Mouse (Mus musculus) heart, postnatal 25 days (tissue): ENCODE results near the gene Eif4e. TPM values are rescaled to one million over a fixed set of nuclear protein-coding genes. Genes with fewer than 3 reads are reported as not detected.
A peak's percentile ranks its signal among the peaks of the same experiment; 100 is the strongest.

Experiments
- DNase-seq: peaks from one replicate; pipeline ENCODE4 v3.0.0; 2022; ENCODE audit warnings: low spot score
- intact Hi-C: fragments of 180-260 bp; cut with DNase I; formaldehyde crosslinking; loops from one replicate; pipeline ENCODE4 v1.15.1; 2025
- total RNA-seq, 2 experiments: library from RNA; stranded (reverse); gene quantifications; 2 replicates each; pipeline ENCODE4 v1.2.3; 2021

Gene Eif4e
- total RNA-seq, 2 experiments from 2014 or later = 171 to 172 TPM

DNA sequence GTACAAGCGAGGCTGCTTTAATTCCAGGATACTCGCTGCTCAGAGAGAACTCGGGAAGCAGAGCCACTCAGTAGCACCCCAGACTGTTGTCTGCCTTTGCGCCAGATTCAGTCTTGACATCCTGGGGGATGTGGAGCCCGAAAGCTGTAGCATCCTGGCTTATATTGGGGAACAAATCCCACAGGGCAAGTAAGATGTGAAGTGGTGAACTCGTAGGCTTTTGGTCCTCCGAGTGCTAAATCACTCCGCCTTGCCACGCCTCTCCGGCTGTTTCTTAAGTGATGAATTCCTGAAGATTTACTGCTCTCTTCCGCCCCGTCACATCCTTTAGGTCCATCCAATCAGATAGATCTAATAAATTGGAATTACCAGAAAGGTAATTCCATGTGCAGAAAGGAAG lies 12.7 kb upstream of the Eif4e start:
- intact Hi-C loops = loop anchor here (5.0 kb wide), 1 partner anchor 104 kb away; no protein-coding TSS in a partner anchor
- no peak for DNase-seq

DNA sequence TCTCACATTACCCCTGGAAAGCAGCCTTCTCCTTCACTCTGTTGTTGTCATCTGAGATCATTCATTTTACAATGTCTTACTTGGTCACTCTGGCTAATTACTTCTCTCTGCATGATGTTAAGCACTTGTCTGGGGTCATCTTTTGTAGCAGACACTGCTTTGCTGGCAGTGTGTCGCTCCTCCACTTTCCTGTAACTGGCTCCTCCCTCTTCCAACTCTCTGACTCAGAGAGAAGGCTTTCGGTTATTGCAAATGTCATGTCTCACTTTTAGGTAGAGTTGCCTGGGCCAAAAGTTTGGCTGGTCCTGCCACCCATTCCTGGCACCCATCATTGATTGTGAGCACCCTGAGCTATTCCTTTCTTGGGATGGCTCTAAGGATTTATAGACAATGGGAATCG lies 11.2 kb upstream of the Eif4e start:
- no peak for DNase-seq
- intact Hi-C loops = loop anchor here (5.0 kb wide), 1 partner anchor 103 kb away; no protein-coding TSS in a partner anchor

DNA sequence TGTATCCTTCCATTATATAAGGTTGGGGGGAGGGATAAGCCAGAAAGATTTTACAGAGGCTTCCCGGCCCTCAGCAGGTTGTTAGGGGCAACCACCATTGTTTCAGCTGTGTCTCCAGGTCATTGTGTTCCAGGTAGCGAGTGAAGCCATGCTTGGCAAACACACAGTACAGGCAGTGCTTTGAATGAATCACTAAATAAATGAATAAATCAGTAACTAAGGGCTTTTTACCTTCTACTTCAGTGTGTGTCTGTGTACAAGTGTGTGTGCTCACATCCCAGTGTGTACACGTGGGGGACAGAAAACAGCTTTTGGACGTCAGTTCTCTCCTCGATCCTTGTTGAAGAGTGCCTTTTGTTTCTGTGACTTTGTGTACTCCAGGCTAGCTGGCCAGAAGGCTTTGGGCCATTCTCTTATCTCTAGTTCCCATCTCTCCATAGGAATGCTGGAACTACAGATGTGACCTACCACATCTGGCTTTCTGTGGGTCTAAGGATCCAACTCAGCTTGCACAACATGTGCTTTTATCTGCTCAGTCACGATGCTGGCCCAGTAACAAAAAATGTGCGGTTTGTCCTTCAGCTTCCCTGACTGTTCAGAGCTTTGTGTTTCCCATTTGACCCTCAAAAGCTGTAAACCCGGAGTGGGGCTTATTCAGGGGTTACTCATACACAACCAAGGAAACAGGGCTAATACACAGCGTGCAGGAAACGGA lies 10.2 kb upstream of the Eif4e start:
- DNase-seq = no peak
- intact Hi-C loops = no loop called here

DNA sequence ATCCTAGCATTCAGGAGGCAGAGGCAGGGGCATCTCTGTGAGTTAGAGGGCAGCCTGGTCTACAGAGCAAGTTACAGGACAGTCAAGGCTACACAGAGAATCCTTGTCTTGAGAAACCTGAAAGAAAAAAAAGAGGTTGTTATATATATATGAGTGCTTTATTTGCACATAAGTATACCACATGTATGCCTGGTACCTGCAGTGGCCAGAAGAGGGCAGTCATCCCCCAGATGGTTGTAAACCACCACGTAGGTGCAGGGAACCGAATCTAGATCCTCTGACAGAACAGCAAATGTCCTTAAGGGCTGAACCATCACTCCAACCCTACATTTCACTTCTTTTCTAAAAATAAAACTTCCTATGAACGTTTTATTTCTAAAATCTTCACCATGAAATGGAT lies 8.1 kb upstream of the Eif4e start:
- intact Hi-C loops = no loop called here
- no peak for DNase-seq

DNA sequence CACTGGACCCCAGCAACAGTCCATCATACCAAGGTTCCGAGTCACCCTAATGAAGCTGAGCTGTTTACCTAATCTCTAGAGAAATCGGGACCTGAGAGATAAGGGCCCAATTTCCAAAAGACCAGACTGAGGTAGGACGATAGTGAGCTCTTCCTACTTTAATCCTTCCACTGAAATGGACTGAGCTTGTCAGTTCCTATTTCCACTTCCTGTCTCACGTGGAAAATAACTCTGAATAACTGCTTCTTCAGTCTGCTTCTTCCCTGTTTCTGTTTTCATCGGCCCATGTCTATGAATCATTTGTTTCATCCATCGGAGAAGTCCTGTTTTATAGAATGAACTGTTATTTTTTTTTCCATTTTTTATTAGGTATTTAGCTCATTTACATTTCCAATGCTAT lies 6.8 kb upstream of the Eif4e start:
- no peak for DNase-seq

DNA sequence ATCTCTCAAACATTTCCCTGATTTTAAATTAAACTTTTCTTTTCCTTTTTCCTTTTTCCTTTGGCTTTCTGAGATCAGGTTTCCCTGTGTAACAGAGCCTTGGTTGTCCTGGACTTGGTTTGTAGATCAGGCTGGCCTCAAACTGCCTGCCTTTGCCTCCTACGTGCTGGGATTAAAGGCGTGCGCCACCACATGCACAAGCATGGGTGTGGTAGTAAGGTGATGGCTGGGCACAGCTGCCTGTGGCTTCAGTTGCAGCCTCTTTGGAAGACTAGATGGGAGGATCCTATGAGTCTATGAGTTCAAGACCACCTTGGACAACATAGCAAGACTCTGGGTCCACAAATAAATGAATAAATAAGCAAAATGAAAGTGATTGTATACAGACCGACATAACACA lies 2.0 kb upstream of the Eif4e start:
- no peak for DNase-seq
- intact Hi-C loops = no loop called here

More for the DNA sequence above, 6.8 kb upstream of the Eif4e start:
- intact Hi-C loops = no loop called here

DNA sequence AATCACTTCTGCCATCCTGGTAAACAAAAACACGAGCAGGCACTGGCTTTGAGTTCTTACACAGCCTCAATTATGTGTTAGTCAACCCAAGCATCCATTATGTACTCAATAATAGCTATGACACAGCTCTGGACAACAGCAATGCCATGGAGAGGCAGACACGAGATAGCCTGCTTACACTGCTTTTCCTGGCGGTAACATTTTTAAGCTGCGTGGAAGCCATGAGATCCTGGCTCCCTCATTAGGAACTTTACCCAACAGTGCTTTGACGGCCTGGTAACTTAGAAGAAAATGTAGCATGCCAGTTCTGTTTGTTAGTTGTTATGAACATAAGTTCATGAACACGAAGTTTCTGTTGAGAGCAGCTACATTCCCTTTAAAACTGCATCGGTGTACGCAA lies 485 bp upstream of the Eif4e start:
- intact Hi-C loops = no loop called here
- DNase-seq = no peak

DNA sequence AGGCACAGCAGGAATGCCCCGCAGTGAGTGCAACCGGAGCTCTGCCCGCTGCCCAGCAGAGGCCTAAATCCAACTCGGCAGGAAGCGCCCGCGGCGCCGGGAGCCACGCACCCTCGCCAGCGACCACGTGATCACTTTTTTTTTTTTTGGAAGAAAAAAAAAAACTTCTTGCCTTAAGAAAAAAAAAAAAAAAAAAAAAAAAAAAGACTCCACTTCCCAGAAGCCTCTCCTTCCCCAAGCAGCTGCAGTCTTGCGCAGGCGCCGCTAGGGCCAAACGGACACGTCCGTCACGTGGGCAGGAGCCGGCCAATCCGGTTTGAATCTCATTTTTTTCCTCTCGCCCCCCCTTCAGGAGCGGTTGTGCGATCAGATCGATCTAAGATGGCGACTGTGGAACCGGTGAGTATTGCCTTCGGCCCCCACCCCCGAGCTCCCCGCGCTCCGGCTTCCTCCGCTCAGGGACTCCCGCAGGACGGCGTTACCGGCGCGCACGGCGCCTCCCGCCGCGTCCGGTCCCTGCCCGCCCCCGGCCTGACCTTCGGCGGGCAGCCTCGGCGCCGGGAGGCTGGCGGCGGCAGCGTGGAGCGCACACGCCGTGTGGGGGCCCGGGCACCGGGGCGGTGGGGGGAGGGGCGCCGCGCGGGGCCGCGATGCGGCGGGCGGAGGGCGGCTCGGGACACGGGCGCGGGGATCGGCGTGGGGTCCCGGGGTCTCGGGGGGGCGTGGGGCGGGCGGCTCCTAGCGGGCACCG lies 1.1 kb downstream of the Eif4e start:
- peak; percentile 96 for DNase-seq
- intact Hi-C loops = loop anchor here (2.0 kb wide), 1 partner anchor 38 kb away; the partner anchor contains the start of gene Metap1

DNA sequence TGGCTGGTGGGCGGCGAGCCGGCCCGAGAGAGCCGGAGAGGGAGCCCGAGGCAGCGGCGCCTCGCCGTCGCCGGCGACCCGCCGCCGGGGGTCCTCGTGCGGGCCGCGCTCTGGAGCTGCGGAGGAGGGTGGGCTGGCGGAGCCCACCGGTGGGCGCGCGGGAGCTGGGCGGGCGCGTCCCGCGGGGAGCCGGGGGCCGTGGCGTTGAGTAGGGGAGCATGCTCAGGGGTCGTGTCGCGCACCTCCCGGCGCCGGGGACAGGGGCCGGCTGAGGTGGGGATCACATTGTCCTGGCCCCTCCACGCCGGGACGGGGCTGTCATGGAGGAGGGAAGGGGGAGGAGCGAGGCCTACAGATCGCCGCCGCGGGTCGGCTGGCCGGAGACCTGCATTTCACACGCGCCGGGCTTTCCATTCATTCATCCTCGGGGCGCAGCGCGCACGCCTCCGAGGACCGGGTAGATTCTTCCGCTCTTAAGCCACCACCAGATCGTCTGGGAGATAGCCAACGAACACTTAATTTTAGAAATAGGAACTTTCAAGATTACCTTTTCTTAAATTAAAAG lies 1.8 kb downstream of the Eif4e start:
- intact Hi-C loops = loop anchor here (2.0 kb wide), 2 partner anchors 39 to 85 kb away; partner anchors contain the start of genes Adh5 and Metap1
- DNase-seq = peak; percentile 44

DNA sequence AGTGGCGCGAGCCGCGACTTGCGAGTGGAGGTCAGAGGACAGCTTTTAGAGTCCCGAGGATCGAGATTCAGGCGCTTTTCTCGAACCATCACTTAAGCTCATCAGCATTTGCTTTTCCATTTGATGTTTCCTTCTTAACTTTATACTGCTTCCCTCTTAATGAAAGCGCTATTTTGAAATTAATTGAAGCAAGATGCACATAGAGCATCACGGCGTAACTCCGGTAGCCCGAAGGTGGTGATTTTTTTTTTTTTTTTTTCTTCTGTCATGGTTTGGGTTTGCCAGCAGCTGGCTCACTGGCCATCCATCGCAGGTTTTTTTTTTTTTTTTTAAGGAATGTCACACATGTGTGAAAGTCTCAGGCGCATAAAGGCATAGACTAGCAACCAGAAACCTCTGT lies 2.3 kb downstream of the Eif4e start:
- no peak for DNase-seq
- intact Hi-C loops = loop anchor here (2.0 kb wide), 1 partner anchor 85 kb away; the partner anchor contains the start of gene Adh5

DNA sequence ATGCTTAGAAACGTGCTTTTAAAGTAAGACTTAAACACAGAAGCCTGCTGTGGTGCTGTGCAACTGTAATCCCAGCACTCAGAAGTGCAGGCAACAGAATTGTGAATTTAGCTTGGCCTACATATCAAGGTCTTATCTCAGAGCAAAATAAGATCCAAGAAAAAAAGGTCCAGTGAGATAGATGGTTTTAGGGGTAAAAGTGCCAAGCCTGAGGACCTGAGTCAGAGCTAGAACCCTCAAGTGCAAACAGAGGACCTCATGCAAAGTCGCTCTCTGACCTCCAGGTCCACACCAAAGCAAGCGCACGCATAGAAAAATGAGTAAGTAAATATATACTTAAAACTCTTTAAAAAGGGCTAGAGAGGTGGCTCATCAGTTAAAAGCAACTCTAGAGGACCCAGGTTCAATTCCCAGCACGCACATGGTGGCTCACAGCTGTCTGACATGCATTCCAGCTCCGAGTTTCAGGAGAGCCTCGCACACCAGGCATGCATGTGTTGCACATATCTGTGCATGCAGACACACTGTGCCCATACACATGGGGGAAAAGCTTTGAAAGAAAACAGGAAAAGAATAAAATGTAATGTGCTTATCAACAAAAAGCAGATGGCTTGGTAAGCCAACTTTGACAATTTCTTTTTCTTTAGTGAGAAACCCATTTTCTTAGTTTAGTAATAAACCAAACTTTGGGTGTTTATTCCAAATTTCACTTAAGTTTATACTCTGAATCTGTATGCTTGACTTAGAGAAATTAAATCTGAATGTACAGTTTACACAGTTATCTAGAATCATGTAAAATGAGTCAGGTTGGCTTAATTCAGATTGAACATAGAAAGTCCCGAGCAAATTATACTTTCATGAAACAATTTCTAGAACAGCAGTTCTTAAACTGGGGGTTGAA lies 4.8 kb downstream of the Eif4e start:
- intact Hi-C loops = no loop called here
- no peak for DNase-seq

DNA sequence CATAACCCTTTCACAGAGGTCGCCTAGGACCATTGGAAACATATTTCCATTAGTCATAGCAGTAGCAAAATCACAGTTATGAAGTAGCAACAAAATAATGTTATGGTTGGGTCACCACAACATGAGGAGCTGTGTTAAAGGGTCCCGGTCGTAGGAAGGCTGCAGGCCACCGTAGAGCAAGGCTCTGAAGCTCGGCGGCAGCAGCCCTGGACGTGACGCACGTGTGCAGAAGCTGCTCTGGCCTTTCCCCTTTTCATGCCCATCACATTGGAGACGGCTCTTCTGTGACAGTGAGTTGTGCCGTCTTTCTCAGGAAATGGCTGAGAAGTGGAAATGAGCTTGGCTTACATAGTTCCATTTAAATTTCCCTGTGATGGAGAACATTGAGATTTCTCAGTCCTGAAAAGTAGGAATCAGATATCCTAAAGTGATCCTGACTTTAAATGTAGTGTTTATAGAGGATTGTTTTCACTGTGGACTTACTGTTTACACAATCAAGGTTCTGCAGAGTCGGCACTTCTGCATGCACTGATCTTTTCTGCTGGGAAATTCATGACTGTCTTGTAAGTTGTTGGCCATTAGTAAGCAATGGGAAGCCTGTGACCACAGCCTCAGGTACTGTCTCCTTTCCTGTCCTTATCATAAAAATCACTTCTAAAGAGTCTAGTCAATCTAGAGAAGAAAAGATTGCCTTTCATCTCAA lies 5.7 kb downstream of the Eif4e start:
- no peak for DNase-seq
- intact Hi-C loops = no loop called here

DNA sequence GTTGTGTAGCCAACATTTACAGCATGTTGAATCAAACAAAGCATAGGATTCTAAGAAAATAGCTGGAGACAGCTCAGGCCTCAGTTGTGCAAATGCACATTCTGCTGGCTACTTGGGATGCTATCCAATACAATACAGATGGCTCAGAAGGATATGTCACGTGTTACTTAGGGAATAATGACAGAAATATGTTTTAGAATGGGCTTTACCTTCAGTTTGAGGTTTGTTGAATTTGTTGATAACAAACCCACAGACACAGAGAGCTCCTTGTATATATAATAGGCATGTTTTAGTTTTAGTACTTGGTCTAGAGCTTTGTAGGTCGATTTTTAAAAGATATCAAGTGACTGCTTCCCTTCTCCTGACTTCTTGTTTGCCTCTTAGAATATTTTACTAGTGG lies 6.8 kb downstream of the Eif4e start:
- intact Hi-C loops = no loop called here

DNA sequence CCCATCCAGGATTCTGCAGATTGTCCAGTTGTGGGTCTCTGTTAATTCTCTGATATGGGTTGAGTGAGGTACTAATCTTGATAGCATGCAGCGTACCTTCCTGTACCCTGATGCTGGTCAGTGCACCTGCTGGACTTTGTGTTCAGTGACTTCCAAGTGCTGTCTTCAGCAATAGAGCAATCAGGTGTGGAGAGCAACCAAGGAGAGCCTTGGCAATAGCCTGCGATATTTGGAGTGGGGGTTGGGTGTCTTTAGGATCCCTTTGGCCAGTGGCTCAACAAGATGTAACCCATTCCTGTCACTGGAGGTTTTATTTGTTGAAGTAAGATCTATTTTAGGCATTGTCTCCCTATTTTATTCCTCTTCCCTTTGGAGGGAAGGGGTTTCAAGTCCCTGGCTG lies 10.1 kb downstream of the Eif4e start:
- intact Hi-C loops = no loop called here
- no peak for DNase-seq

More for the DNA sequence above, 6.8 kb downstream of the Eif4e start:
- no peak for DNase-seq

DNA sequence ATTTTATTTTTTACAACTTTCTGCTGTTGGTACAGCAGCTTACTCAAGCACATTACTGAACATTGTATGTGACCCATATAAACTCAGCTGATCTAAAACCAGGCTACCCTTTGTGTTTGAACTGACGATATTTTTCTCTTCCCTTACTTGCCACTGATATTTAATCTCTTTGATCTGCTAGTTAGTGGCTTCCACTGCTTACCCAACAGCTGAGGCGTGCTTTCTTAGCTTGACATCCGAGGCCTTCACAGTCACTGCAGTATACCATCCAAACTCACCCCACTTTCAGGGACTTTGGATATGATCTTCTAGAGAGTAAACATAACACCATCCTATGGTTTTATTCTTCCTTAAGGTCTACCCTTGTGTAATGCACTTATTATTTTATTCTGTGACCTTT lies 16.6 kb downstream of the Eif4e start:
- intact Hi-C loops = no loop called here
- no peak for DNase-seq

DNA sequence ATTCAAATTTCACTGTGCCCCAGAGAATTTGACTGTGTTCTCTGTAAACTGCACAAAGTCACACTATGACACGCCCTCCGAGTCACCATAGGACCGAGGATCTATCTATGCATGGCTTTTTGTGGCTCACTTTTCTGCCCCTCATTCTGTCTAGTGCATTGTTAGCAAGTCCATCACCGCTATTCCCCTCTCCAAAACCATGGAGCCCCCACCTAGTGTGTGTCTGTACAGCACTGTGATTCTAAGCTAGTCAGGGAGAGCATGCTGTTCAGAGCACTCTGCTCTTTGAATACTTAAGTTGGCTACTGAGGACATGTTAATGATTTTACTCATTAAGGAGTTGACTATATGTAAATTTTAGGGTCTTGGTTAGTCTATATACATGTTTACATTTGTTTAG lies 18.1 kb downstream of the Eif4e start:
- intact Hi-C loops = no loop called here
- no peak for DNase-seq

DNA sequence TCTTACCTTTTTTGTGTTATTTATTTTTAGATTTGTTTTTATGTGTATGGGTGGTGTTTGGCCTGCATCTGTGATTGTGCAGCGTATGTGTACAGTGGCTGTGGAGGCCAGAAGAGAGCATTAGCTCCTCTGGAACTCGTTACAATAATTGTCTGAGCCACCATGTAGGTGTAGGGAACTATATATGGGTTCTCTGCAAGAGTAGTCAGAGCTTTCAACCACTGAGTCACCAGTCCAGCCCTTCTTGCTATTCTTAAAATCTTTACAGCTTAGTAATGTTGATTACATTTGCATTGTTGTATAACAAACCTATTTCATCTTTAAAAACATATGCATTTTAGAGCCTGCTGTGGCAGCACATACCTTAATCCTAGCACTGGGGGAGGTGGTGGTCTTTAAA lies 20.7 kb downstream of the Eif4e start:
- no peak for DNase-seq
- intact Hi-C loops = no loop called here

DNA sequence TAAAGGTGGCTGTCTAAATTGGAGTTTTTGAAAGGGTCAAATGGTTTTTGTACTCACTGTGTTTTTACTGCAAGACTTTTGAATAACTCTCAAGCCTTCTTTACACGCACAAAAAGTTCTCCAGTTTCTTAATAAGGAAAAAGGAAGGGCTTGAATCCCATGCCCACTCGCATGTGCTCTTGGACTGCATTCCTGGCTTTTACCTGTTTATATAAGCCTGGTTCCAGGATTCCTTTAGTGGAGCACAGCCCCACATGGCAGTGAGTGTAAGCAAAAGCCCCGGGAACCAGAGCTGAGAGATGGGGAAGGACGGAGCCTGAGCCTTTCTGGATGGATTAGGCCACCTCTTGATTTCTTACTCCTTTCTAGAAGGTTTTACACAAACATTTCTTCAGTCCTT lies 23.1 kb downstream of the Eif4e start:
- intact Hi-C loops = no loop called here
- DNase-seq = no peak

DNA sequence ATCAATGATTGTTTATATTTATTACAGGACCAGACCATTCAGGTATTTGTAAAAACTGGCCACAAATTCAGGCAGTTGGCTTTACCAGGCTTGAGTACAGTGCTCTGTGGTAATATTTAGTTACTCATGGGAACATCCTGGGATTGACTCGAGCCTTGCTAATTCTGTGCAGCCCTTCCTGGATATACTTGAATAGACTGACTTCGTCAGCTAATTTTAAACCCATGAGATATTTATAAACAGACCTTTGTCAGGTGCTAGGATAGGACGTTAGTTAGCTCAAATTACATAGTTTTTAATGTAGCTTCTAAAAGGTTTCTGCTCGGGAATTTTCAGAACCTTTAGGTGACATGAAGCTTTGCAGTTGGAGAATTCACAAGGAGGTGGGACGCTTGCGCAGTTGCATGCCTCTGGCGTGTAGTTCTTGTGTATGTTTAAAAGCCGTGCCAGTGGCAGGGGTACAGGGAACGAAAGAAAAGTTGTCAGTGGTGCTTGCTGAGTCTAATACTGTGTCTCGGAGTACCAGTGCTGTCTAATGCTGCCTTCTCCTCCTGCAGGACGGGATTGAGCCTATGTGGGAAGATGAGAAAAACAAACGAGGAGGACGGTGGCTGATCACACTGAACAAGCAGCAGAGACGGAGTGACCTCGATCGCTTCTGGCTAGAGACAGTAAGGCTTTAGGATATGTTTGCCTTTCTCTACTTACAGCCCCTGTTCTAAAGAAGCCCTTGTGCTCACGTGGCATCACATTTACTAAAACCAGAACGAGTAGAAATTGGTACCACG lies 24.6 kb downstream of the Eif4e start:
- intact Hi-C loops = no loop called here
- no peak for DNase-seq
